Mouse (Mus musculus): ENCODE measurements around the gene Serpina7. TPM values are rescaled to one million over a fixed set of nuclear protein-coding genes. Genes with fewer than 3 reads are reported as not detected.

Serpina7 gene
- 0.20 and 0.54 TPM in 2 replicates for polyA plus RNA-seq (2015; fragmentation: Nextera tagmentation; extraction: Ambion mirVana)

GRCm38 (mm10) chrX:139085077-139085476 is at the start of gene Serpina7:
Serpina7 (minus strand) TSS chrX:139085236.
- Histone ChIP-seq H3K9me3 (replicated peaks; ENCODE audit: control insufficient read depth, low read length) (no peaks in the 10 kb centered on the region), H3K27ac (ENCODE audit: low read length) (no peak within 1 kb of the TSS)
- no peak for ATAC-seq (ENCODE audit: insufficient read depth, low FRiP score)

DNA sequence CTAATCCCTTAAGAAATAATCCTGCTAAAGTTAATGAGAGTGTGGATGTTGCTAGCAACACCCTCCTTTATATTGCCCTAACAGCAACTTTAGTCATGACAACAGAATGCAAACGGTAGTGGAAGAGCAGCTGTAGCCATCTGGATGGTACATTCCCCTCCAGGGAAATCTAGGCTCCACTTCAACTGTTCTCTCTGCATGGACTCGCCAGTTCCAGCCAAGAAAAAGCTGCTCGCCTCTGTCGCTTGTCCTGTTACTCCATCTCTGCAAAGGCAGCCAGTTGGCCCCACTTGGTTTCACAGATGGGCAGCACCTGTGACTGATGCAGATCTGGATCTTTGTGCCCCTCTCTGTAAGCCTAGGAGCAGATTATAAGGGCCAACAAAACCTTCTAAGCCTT is 49.0 kb upstream of the Serpina7 start:
- H3K4me2 ChIP-seq (ENCODE audit: low read depth, low read length) = no peak overlapping the region
- H3K27me3 ChIP-seq (ENCODE audit: control insufficient read depth, insufficient read depth, low read length) = no peaks in the 10 kb centered on the region
- no peaks in the 10 kb centered on the region for H3K9me3 ChIP-seq (replicated peaks; ENCODE audit: control insufficient read depth, low read length)
- H3K9ac ChIP-seq (ENCODE audit: low read length) = no peak overlapping the region
- no peaks in the 10 kb centered on the region for H3K36me3 ChIP-seq (ENCODE audit: control insufficient read depth, insufficient read depth, low read length)
- no peak overlapping the region for H3K27ac ChIP-seq (ENCODE audit: low read length)
- no peak overlapping the region for H3K4me3 ChIP-seq (replicated peaks; ENCODE audit: low read length)
- WGBS = 40% methylated on average over 4 of the region's 4 CpGs
- H3K4me1 ChIP-seq (ENCODE audit: control insufficient read depth, insufficient read depth, low read length) = no peaks in the 10 kb centered on the region
- ATAC-seq (ENCODE audit: insufficient read depth, low FRiP score) = no peak

More at GRCm38 (mm10) chrX:139085077-139085476, at the start of gene Serpina7:
- Histone ChIP-seq H3K9ac (ENCODE audit: low read length) (no peak within 1 kb of the TSS), H3K4me3 (replicated peaks; ENCODE audit: low read length) (no peak within 1 kb of the TSS), H3K4me1 (ENCODE audit: control insufficient read depth, insufficient read depth, low read length) (no peaks in the 10 kb centered on the region), H3K36me3 (ENCODE audit: control insufficient read depth, insufficient read depth, low read length) (no peaks in the 10 kb centered on the region), H3K4me2 (ENCODE audit: low read depth, low read length) (no peak within 1 kb of the TSS), H3K27me3 (ENCODE audit: control insufficient read depth, insufficient read depth, low read length) (no peaks in the 10 kb centered on the region)

DNA sequence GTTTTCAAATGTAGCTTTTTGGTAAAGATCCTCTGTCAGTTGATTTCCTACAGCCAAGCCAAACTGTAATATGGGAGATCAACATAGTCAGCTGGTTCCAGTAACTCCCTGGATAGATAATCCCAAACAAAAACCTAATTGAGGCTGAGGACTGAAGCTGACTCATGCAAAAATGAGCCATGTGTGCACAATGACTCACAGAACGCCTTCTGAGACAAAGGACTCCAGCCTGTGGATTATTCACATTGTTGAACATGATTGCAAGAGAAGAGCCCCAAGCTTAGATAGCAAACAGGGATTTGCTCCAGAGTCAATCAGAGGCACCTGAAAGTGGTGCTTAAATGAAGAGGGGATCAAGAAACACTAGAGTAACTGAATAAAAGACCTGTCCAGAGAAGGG is 12.2 kb upstream of the Serpina7 start:
- H3K9ac ChIP-seq (ENCODE audit: low read length) = no peak overlapping the region

GRCm38 (mm10) chrX:139085943-139086342 is 907 bp upstream of the Serpina7 start, which contains the start of gene 4930513O06Rik:
4930513O06Rik (plus strand) TSS chrX:139086243.
- ATAC-seq (ENCODE audit: insufficient read depth, low FRiP score) = no peak
- 100% methylated on average over 1 of the region's 1 CpGs for WGBS
- no peaks in the 10 kb centered on the region for H3K36me3 ChIP-seq (ENCODE audit: control insufficient read depth, insufficient read depth, low read length)

More for the DNA sequence above, 12.2 kb upstream of the Serpina7 start:
- no peak for ATAC-seq (ENCODE audit: insufficient read depth, low FRiP score)
- no peaks in the 10 kb centered on the region for H3K27me3 ChIP-seq (ENCODE audit: control insufficient read depth, insufficient read depth, low read length)
- H3K27ac ChIP-seq (ENCODE audit: low read length) = no peak overlapping the region
- no peaks in the 10 kb centered on the region for H3K4me1 ChIP-seq (ENCODE audit: control insufficient read depth, insufficient read depth, low read length)
- no peak overlapping the region for H3K4me2 ChIP-seq (ENCODE audit: low read depth, low read length)
- H3K9me3 ChIP-seq (replicated peaks; ENCODE audit: control insufficient read depth, low read length) = no peaks in the 10 kb centered on the region
- no peaks in the 10 kb centered on the region for H3K36me3 ChIP-seq (ENCODE audit: control insufficient read depth, insufficient read depth, low read length)
- no peak overlapping the region for H3K4me3 ChIP-seq (replicated peaks; ENCODE audit: low read length)
- 53% methylated on average over 1 of the region's 1 CpGs for WGBS

GRCm38 (mm10) chrX:139078493-139078892 is 6.5 kb downstream of the Serpina7 start:
- no peaks in the 10 kb centered on the region for H3K27me3 ChIP-seq (ENCODE audit: control insufficient read depth, insufficient read depth, low read length)
- ATAC-seq (ENCODE audit: insufficient read depth, low FRiP score) = no peak
- H3K9ac ChIP-seq (ENCODE audit: low read length) = no peak overlapping the region
- no peak overlapping the region for H3K4me2 ChIP-seq (ENCODE audit: low read depth, low read length)
- no peak overlapping the region for H3K4me3 ChIP-seq (replicated peaks; ENCODE audit: low read length)
- no peaks in the 10 kb centered on the region for H3K36me3 ChIP-seq (ENCODE audit: control insufficient read depth, insufficient read depth, low read length)
- no peak overlapping the region for H3K27ac ChIP-seq (ENCODE audit: low read length)
- H3K4me1 ChIP-seq (ENCODE audit: control insufficient read depth, insufficient read depth, low read length) = no peaks in the 10 kb centered on the region
- H3K9me3 ChIP-seq (replicated peaks; ENCODE audit: control insufficient read depth, low read length) = no peaks in the 10 kb centered on the region
- WGBS = 87% methylated on average over 2 of the region's 2 CpGs

More at GRCm38 (mm10) chrX:139085943-139086342, 907 bp upstream of the Serpina7 start, which contains the start of gene 4930513O06Rik:
- Histone ChIP-seq H3K9ac (ENCODE audit: low read length) (no peak within 1 kb of the TSS), H3K4me1 (ENCODE audit: control insufficient read depth, insufficient read depth, low read length) (no peaks in the 10 kb centered on the region), H3K4me3 (replicated peaks; ENCODE audit: low read length) (no peak within 1 kb of the TSS), H3K4me2 (ENCODE audit: low read depth, low read length) (no peak within 1 kb of the TSS), H3K27me3 (ENCODE audit: control insufficient read depth, insufficient read depth, low read length) (no peaks in the 10 kb centered on the region; the same call in 1 of the 2 replicates), H3K27ac (ENCODE audit: low read length) (no peak within 1 kb of the TSS), H3K9me3 (replicated peaks; ENCODE audit: control insufficient read depth, low read length) (no peaks in the 10 kb centered on the region)

DNA sequence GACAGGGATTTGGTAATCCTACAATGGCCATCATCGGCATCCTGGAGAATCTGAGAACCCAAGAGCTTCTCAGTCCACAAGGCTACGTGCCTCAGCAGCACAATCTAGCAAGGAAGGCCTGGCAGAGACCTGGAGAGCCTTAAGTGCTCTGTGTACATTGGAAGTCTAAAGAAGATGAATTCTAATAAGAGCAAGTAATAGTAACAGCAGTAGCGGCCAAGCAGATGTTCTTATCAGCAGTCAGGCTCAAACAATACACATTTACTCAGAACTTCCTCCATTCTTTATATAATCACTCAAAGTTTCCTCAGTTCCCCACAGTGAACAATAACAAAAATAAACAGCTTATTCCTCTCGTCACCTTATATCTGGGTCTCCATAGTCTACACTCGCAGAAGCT is 21.0 kb downstream of the Serpina7 start:
- H3K9ac ChIP-seq (ENCODE audit: low read length) = no peak overlapping the region
- H3K9me3 ChIP-seq (replicated peaks; ENCODE audit: control insufficient read depth, low read length) = no peaks in the 10 kb centered on the region
- H3K36me3 ChIP-seq (ENCODE audit: control insufficient read depth, insufficient read depth, low read length) = no peaks in the 10 kb centered on the region
- H3K27me3 ChIP-seq (ENCODE audit: control insufficient read depth, insufficient read depth, low read length) = no peaks in the 10 kb centered on the region
- no peak overlapping the region for H3K27ac ChIP-seq (ENCODE audit: low read length)
- 68% methylated on average over 5 of the region's 5 CpGs for WGBS
- no peak overlapping the region for H3K4me3 ChIP-seq (replicated peaks; ENCODE audit: low read length)
- H3K4me2 ChIP-seq (ENCODE audit: low read depth, low read length) = no peak overlapping the region
- H3K4me1 ChIP-seq (ENCODE audit: control insufficient read depth, insufficient read depth, low read length) = no peaks in the 10 kb centered on the region
- ATAC-seq (ENCODE audit: insufficient read depth, low FRiP score) = no peak

GRCm38 (mm10) chrX:139053149-139053548 is 31.9 kb downstream of the Serpina7 start:
- 52% methylated on average over 1 of the region's 1 CpGs for WGBS
- no peak overlapping the region for H3K4me2 ChIP-seq (ENCODE audit: low read depth, low read length)
- no peak overlapping the region for H3K9ac ChIP-seq (ENCODE audit: low read length)
- H3K27me3 ChIP-seq (ENCODE audit: control insufficient read depth, insufficient read depth, low read length) = no peaks in the 10 kb centered on the region
- H3K4me1 ChIP-seq (ENCODE audit: control insufficient read depth, insufficient read depth, low read length) = no peaks in the 10 kb centered on the region
- ATAC-seq (ENCODE audit: insufficient read depth, low FRiP score) = no peak
- no peak overlapping the region for H3K4me3 ChIP-seq (replicated peaks; ENCODE audit: low read length)
- H3K36me3 ChIP-seq (ENCODE audit: control insufficient read depth, insufficient read depth, low read length) = no peaks in the 10 kb centered on the region
- H3K9me3 ChIP-seq (replicated peaks; ENCODE audit: control insufficient read depth, low read length) = no peaks in the 10 kb centered on the region
- H3K27ac ChIP-seq (ENCODE audit: low read length) = no peak overlapping the region

- H3K27ac ChIP-seq (ENCODE audit: low read length) = no peak overlapping the region
- no peak overlapping the region for H3K9ac ChIP-seq (ENCODE audit: low read length)
- no peak overlapping the region for H3K4me3 ChIP-seq (replicated peaks; ENCODE audit: low read length)
- peak; percentile 73; the same call in 1 of the 2 replicates for ATAC-seq (ENCODE audit: insufficient read depth, low FRiP score)
- 31% methylated on average over 1 of the region's 1 CpGs for WGBS
- H3K4me1 ChIP-seq (ENCODE audit: control insufficient read depth, insufficient read depth, low read length) = no peaks in the 10 kb centered on the region
- H3K4me2 ChIP-seq (ENCODE audit: low read depth, low read length) = no peak overlapping the region
- no peaks in the 10 kb centered on the region for H3K27me3 ChIP-seq (ENCODE audit: control insufficient read depth, insufficient read depth, low read length)
- no peaks in the 10 kb centered on the region for H3K9me3 ChIP-seq (replicated peaks; ENCODE audit: control insufficient read depth, low read length)
- H3K36me3 ChIP-seq (ENCODE audit: control insufficient read depth, insufficient read depth, low read length) = no peaks in the 10 kb centered on the region
These were observed 33.1 kb downstream of the Serpina7 start for GRCm38 (mm10) chrX:139051976-139052375.

- Histone ChIP-seq H3K4me1 (ENCODE audit: control insufficient read depth, insufficient read depth, low read length) (no peaks in the 10 kb centered on the region), H3K4me2 (ENCODE audit: low read depth, low read length) (no peak overlapping the region)
These were observed 43.9 kb downstream of the Serpina7 start for GRCm38 (mm10) chrX:139041148-139041547.

More at GRCm38 (mm10) chrX:139041148-139041547, 43.9 kb downstream of the Serpina7 start:
- WGBS = 84% methylated on average over 1 of the region's 1 CpGs
- Histone ChIP-seq H3K9me3 (replicated peaks; ENCODE audit: control insufficient read depth, low read length) (no peaks in the 10 kb centered on the region), H3K36me3 (ENCODE audit: control insufficient read depth, insufficient read depth, low read length) (no peaks in the 10 kb centered on the region), H3K9ac (ENCODE audit: low read length) (no peak overlapping the region), H3K27ac (ENCODE audit: low read length) (no peak overlapping the region), H3K4me3 (replicated peaks; ENCODE audit: low read length) (no peak overlapping the region), H3K27me3 (ENCODE audit: control insufficient read depth, insufficient read depth, low read length) (no peaks in the 10 kb centered on the region)
- no peak for ATAC-seq (ENCODE audit: insufficient read depth, low FRiP score)

Measured in stomach, embryonic 16.5 days (tissue).